Mouse (Mus musculus): Measurements from ENCODE around the gene Smarcc2. TPM values are rescaled to one million over a fixed set of nuclear protein-coding genes. Genes with fewer than 3 reads are reported as not detected.
"Not testable (repeated sequence)": the region's sequence is repeated elsewhere in the genome, so short reads cannot be mapped to it uniquely, and the experiment has no call there.

The Smarcc2 gene
- total RNA-seq, 2 experiments from 2014 or later, result 75.8 to 78.4 TPM

GRCm38 (mm10) chr10:128491495-128491894 lies 32.4 kb downstream of the Smarcc2 start:
- intact Hi-C loops (cut with DNase I), result loop anchor here (5.0 kb wide), 1 partner anchor 36 kb away; the partner anchor contains the start of gene Esyt1
- no peak for DNase-seq (ENCODE audit: low spot score)

DNA sequence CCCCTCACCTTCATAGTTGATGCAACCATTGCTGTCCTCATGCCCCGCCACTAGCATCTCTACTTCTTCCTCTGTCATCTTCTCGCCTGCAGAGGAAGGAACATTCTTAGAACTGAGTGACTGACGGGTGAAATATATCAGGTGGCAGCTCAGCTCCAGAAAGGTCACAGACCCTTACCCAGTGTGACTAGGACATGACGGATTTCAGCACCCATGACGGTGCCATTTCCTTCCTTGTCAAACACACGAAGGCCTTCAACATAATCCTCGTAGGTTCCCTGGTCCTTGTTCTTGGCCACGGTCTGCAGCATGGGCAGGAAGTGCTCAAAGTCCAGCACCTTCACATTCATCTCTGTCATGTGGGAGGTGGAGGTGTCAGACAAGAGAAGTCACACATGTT lies 33.0 kb downstream of the Smarcc2 start:
- DNase-seq (ENCODE audit: low spot score), result not testable (repeated sequence)
- intact Hi-C loops (cut with DNase I), result loop anchor here (2.0 to 5.0 kb wide), 2 partner anchors 31 to 35 kb away; partner anchors contain the start of gene Esyt1

- DNase-seq (ENCODE audit: low spot score), result peak; percentile 78
- intact Hi-C loops (cut with DNase I), result loop anchor here (2.0 to 5.0 kb wide), 2 partner anchors 32 to 35 kb away; partner anchors contain the start of gene Esyt1
Measured at GRCm38 (mm10) chr10:128492633-128493311, 33.7 kb downstream of the Smarcc2 start.

- intact Hi-C loops (cut with DNase I), result loop anchor here (2.0 to 5.0 kb wide), 2 partner anchors 33 to 34 kb away; partner anchors contain the start of gene Esyt1
- no peak for DNase-seq (ENCODE audit: low spot score)
Measured at GRCm38 (mm10) chr10:128493319-128493694, 34.3 kb downstream of the Smarcc2 start.

DNA sequence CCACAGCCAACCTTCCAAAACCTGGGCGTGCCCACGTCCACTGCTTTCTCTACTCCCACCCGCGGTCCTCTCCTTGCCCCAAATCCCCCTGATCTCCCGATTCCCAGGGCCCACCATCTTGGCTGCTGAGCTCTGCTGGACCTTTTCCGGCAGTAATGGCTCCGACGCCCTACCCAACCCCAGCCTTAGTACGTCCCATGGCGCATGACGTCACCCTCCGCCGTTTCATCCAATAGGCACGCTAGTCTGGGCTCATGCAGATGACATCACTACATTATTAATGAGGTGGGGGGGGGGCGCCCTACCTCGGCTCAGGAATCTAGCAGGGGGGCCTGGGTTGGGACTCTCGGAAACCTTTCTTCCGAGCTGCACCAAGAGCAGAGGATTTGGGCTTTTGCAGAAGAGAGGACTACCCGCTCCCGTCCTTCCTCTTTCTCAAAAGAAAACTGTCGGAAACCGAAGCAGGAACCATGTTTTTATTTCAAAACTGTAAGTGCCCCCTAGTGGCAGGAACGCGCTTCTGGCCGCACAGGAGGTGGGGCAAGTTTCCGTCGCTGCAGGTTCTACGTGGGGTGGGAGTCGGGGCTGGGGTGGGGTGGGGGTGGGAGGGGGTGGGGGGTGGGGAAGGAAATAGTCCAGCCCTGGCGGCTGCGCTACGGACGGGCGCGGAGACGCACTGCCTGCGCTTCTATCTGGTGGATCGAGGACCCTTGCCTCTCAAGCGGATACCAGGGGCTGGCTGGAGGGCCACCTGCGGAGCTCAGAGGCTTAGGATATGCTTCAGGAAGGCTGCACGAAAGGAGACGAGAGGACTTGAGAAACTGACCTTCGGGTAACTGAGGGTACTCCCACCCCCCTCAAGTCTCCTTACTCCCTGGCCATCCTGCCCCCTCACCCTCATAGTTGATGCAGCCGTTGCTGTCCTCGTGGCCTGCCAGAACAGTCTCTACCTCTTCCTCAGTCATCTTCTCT lies 34.9 kb downstream of the Smarcc2 start, which contains the start of gene Myl6:
Gene Myl6 (minus strand): TSS at position 451 of the 972 bp plus-strand sequence.
- DNase-seq (ENCODE audit: low spot score), result peak; percentile 97
- intact Hi-C loops (cut with DNase I), result loop anchor here (2.0 to 5.0 kb wide), 2 partner anchors 33 kb away; partner anchors contain the start of gene Esyt1

DNA sequence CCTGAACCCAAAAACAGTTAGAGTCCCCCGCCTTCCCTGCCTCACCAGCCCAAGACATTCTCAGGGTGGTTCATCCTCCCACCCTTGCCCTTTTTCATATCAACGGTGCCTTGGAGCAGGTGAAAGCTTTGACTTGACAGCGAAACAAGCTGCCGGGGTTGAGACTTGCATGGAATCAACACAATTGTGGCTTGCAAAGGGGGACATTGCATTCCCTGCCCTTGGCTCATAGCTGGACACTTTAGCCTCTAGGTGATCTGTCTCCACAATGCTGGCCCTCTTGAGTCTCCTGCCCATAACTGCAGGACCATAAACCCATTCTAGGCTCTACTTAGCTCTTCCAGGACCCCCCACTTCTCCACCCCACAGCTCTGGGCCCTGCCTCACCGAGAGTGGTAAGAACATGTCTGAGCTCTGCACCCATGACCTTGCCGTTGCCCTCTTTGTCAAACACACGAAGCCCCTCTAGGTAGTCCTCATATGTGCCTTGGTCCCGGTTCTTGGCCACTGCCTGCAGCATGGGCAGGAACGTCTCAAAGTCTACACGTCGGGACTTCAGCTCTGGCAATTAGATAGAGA lies 35.7 kb downstream of the Smarcc2 start:
- no peak for DNase-seq (ENCODE audit: low spot score)
- intact Hi-C loops (cut with DNase I), result loop anchor here (5.0 kb wide), 2 partner anchors 33 to 53 kb away; partner anchors contain the start of genes Esyt1, Rpl41 and Zc3h10

DNA sequence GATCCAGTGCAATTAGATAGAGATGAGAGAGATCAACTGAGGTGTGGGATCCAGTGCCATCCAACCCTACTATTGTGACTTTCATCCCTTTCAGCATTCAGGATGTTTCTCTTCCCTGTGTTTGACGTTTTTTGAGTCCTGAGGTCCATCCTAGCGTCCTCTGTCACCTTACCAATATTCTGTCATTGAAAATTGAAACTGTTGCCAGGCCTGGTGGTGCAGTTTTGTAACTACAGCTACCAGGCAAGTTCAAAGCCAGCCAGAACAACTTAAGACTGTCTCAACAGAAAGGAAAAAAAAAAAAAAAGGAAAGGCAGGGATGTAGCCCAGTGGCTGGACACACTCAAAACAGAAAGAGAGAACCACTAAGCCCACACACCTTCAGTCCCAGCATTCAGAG lies 36.2 kb downstream of the Smarcc2 start:
- DNase-seq (ENCODE audit: low spot score), result no peak
- intact Hi-C loops (cut with DNase I), result loop anchor here (5.0 kb wide), 1 partner anchor 52 kb away; the partner anchor contains the start of genes Rpl41 and Zc3h10

GRCm38 (mm10) chr10:128495903-128496302 lies 36.9 kb downstream of the Smarcc2 start:
- no peak for DNase-seq (ENCODE audit: low spot score)
- intact Hi-C loops (cut with DNase I), result loop anchor here (5.0 kb wide), 1 partner anchor 51 kb away; the partner anchor contains the start of genes Rpl41 and Zc3h10

DNA sequence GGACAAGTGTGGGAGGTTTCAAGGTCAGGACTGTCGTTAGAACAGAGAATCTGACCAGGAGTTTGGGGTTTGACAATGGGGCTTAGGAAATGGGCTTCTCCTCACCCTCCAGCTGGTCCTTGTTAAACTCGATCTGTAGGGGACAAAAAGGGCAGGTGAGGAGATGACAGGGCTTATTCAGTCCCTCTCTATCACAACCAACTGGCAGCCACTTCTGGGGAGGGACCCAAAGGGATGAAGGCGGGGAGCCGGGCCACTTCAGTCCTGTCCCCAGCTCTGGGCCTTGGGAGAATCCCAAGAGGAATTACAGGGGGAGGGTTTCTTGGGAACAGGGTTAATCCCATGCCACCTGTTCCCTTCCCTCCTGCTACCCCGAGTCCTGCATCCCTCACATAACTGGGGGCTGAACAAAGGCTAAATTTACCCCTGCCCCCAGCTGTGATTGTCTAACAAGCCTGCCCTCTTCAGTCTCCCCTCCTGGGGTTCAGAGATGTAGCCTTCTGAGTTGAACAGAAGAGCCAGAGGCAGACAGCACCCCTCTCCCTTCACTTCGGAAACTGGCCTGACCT lies 37.5 kb downstream of the Smarcc2 start:
- intact Hi-C loops (cut with DNase I), result loop anchor here (5.0 kb wide), 1 partner anchor 51 kb away; the partner anchor contains the start of genes Rpl41 and Zc3h10
- DNase-seq (ENCODE audit: low spot score), result no peak

- intact Hi-C loops (cut with DNase I), result loop anchor here (5.0 kb wide), 1 partner anchor 50 kb away; the partner anchor contains the start of genes Rpl41 and Zc3h10
- DNase-seq (ENCODE audit: low spot score), result no peak
Measured at GRCm38 (mm10) chr10:128497134-128497737, 38.2 kb downstream of the Smarcc2 start.

GRCm38 (mm10) chr10:128498590-128498989 lies 39.5 kb downstream of the Smarcc2 start, which contains the start of gene Myl6b:
Gene Myl6b (minus strand): TSS chr10:128498685.
- intact Hi-C loops (cut with DNase I), result loop anchor here (5.0 kb wide), 1 partner anchor 49 kb away; the partner anchor contains the start of genes Rpl41 and Zc3h10
- peak; percentile 97 for DNase-seq (ENCODE audit: low spot score)

DNA sequence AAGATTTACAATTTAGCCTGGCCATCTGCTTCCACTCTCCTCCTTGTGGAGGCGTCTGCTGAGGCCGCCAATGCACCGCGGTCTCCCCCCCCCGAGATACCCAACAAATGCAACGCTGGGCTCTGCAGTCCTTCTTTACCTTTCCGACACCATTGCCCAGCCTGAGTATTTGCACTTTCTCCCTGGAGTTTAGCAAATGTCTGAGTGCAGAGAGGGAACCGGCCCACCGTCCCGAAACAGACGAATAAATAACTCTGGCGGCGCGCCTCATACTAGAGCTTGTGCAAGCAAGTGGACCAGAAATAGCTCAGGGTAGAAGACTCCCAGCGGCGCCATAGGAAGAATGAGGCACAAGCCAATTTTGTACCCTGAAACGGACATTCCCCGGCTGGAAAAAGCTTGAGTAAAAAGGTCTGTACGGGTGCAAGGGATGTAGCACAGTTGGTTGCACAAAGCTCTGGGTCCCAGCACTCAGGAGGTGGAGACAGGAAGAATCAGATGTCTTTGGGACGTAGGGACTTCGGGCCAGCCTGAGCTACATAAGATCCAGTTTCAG lies 40.1 kb downstream of the Smarcc2 start:
- intact Hi-C loops (cut with DNase I), result loop anchor here (5.0 kb wide), 1 partner anchor 48 kb away; the partner anchor contains the start of genes Rpl41 and Zc3h10
- peak; percentile 51 for DNase-seq (ENCODE audit: low spot score)

- intact Hi-C loops (cut with DNase I), result no loop called here
- DNase-seq (ENCODE audit: low spot score), result no peak
Measured at GRCm38 (mm10) chr10:128502341-128502740, 43.3 kb downstream of the Smarcc2 start.

- no peak for DNase-seq (ENCODE audit: low spot score)
- intact Hi-C loops (cut with DNase I), result no loop called here
Measured at GRCm38 (mm10) chr10:128503532-128503931, 44.5 kb downstream of the Smarcc2 start.

GRCm38 (mm10) chr10:128504012-128504411 lies 45.0 kb downstream of the Smarcc2 start:
- intact Hi-C loops (cut with DNase I), result no loop called here
- DNase-seq (ENCODE audit: low spot score), result no peak

DNA sequence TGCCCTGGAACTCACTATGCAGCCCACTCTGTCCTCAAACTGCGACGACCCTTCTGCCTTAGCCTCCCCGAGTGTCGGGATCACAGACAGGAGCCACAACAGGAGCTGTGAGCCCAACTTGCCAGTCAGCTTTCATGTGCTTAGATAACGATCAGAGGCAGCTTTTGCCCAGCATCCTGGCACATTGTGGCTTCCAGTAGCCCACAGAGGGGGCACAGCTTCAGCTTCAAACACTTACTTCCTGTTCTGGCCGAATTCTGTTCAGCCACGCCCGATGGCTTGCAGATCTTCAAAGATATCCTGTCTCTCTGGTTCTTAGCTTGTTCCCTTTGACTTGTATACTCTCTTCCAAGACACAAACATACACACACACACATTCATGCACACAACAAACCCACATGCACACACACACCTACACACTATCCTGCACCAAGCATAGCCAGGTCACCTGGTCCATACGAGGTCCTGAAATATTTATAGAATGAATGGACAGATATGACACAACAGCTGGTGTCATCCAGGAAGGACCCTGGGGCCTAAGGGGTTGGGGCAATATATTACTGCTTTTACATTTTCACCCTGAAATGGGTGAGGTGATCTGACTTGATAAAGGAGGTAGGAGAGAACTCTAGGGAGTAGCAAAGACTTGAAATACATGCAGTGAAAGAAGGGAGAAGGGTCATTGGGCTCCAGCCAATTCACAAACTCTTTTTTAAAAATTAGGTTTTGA lies 45.8 kb downstream of the Smarcc2 start:
- no peak for DNase-seq (ENCODE audit: low spot score)
- intact Hi-C loops (cut with DNase I), result loop anchor here (5.0 kb wide), 1 partner anchor 37 kb away; no protein-coding TSS in a partner anchor

- DNase-seq (ENCODE audit: low spot score), result not testable (repeated sequence)
- intact Hi-C loops (cut with DNase I), result loop anchor here (5.0 kb wide), 1 partner anchor 37 kb away; no protein-coding TSS in a partner anchor
Measured at GRCm38 (mm10) chr10:128505371-128505667, 46.3 kb downstream of the Smarcc2 start.

GRCm38 (mm10) chr10:128505974-128506373 lies 46.9 kb downstream of the Smarcc2 start:
- no peak for DNase-seq (ENCODE audit: low spot score)
- intact Hi-C loops (cut with DNase I), result loop anchor here (5.0 kb wide), 1 partner anchor 36 kb away; no protein-coding TSS in a partner anchor
